Comparison of ENCODE assay signal across 9 mouse cellular contexts in the genomic region with DNA sequence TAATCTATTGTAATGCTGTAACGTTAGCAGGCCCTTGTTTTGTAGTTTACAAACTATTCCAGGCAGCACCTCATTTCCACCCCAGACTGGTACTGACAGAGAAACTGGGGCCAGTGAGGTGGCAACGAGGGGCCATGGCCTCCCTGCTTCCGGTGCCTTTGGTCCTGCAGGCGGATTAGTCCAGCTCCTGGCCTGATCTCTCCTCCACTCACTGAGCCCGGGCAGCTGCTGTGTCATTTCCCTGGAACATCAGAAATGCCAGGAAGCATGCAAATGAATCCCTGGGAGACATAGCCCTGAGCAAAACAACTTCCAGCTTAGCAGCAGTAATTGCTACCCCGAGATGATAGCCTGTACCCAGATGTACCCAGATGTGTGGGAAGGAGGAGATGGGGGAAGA. TPM values are rescaled to one million over a fixed set of nuclear protein-coding genes. Genes with fewer than 3 reads are reported as not detected.
A peak's percentile ranks its signal among the peaks of the same experiment; 100 is the strongest.
DNase-seq lines count a peak whose midpoint lies in the region; ATAC-seq and TF ChIP-seq lines count a peak whose summit lies in the region.
"Had no signal": no experiment of that assay in that cellular context is flagged by ENCODE, and none has a peak within 500 bp of the region (broad histone marks: within the 10 kb centered on the region; RNA-seq: fewer than 3 reads in every experiment).

No protein-coding gene starts in this region.

- H3K27ac ChIP-seq in forebrain, embryonic 10.5 days: peak overlapping the region; percentile 79
- 0 out of 2 replicates have a peak overlapping the region, but pooled peaks have one; percentile 17 for H3K27ac ChIP-seq in limb, embryonic 12.5 days
- H3K27ac ChIP-seq: macrophage had no signal

- no peak overlapping the region for H3K4me3 ChIP-seq in lung, adult 2 months (replicated peaks; ENCODE audit: extremely low read depth, low read depth, low read length)
- no peak overlapping the region for H3K4me3 ChIP-seq in forebrain, embryonic 10.5 days
- no peak overlapping the region for H3K4me3 ChIP-seq in limb, embryonic 12.5 days (replicated peaks)

- no peaks in the 10 kb centered on the region for H3K4me1 ChIP-seq in lung, adult 2 months (ENCODE audit: control insufficient read depth, insufficient read depth, low read length)
- H3K4me1 ChIP-seq in forebrain, embryonic 10.5 days: peaks cover 13% of the 10 kb centered on the region
- H3K4me1 ChIP-seq in limb, embryonic 12.5 days (replicated peaks): no peaks in the 10 kb centered on the region

- H3K36me3 ChIP-seq in forebrain, embryonic 10.5 days (replicated peaks): no peaks in the 10 kb centered on the region
- no peaks in the 10 kb centered on the region for H3K36me3 ChIP-seq in limb, embryonic 12.5 days

- no peak for ATAC-seq in limb, embryonic 12.5 days (ENCODE audit: insufficient number of reproducible peaks, insufficient read depth, low FRiP score, low TSS enrichment, low read depth)
- no peak for ATAC-seq in megakaryocyte, adult 5-6 weeks (ENCODE audit: poor library complexity, severe bottlenecking)

- no peaks in the 10 kb centered on the region for H3K9me3 ChIP-seq in forebrain, embryonic 10.5 days
- H3K9me3 ChIP-seq in limb, embryonic 12.5 days: no peaks in the 10 kb centered on the region

- H3K4me2 ChIP-seq in limb, embryonic 12.5 days: no peak overlapping the region

- TF ChIP-seq POLR2A in lung, adult 2 months (IDR thresholded peaks at IDR 0.05; ENCODE audit: borderline replicate concordance, extremely low read depth, low read depth, low read length): no peak

- H3K9ac ChIP-seq in limb, embryonic 12.5 days (replicated peaks): no peak overlapping the region

- peak; percentile 15 for DNase-seq in lung, postnatal 10 days
- DNase-seq in lung, adult 2 months: no peak
- DNase-seq in forebrain, embryonic 10.5 days (ENCODE audit: extremely low spot score, low spot score): no peak
- DNase-seq in spleen, postnatal 4 days (ENCODE audit: low spot score in 2 of 2): no peak
- DNase-seq in urinary bladder, postnatal 10 days (ENCODE audit: low spot score): no peak
- DNase-seq: thymus, adult 18-20 months had no signal

- 57% methylated on average over 6 of the region's 6 CpGs for WGBS in lung, adult 2 months
- 34% methylated on average over 6 of the region's 6 CpGs for WGBS in forebrain, embryonic 10.5 days
- WGBS in limb, embryonic 12.5 days: 22% methylated on average over 6 of the region's 6 CpGs

- H3K27me3 ChIP-seq in forebrain, embryonic 10.5 days (ENCODE audit: poor library complexity, severe bottlenecking): peaks cover 52% of the 10 kb centered on the region
- H3K27me3 ChIP-seq in limb, embryonic 12.5 days: peaks cover 34% of the 10 kb centered on the region

- no peak for TF ChIP-seq CTCF in lung, adult 2 months (IDR thresholded peaks at IDR 0.05; ENCODE audit: insufficient read depth, low read length)

RNA-seq across cellular contexts. Expression of gene Ercc6l, which starts 10.1 kb away (rescaled TPM):
- 0.17 and 0.20 TPM in 2 replicates for polyA plus RNA-seq in lung, adult 2 months (2012; rRNA removed)
- polyA plus RNA-seq in forebrain, embryonic 10.5 days (2016; fragmentation: Nextera tagmentation; extraction: Ambion mirVana): 24.9 and 25.9 TPM in 2 replicates
- polyA plus RNA-seq in limb, embryonic 12.5 days (2016; fragmentation: Nextera tagmentation; extraction: Ambion mirVana): 18.7 and 20.0 TPM in 2 replicates
- total RNA-seq in megakaryocyte, adult 5-6 weeks (2015): 22.7 and 26.9 TPM in 2 replicates
- total RNA-seq in megakaryocyte, adult 5-6 weeks (2017): 28.5 and 29.9 TPM in 2 replicates

RNA-seq across cellular contexts. Expression of gene Rps4x, which starts 22.2 kb away (rescaled TPM):
- 278 and 471 TPM in 2 replicates for polyA plus RNA-seq in lung, adult 2 months (2012; rRNA removed)
- 716 and 744 TPM in 2 replicates for polyA plus RNA-seq in forebrain, embryonic 10.5 days (2016; fragmentation: Nextera tagmentation; extraction: Ambion mirVana)
- polyA plus RNA-seq in limb, embryonic 12.5 days (2016; fragmentation: Nextera tagmentation; extraction: Ambion mirVana): 696 and 697 TPM in 2 replicates
- 2,519 and 2,672 TPM in 2 replicates for total RNA-seq in megakaryocyte, adult 5-6 weeks (2015)
- 1,532 and 1,544 TPM in 2 replicates for total RNA-seq in megakaryocyte, adult 5-6 weeks (2017)

RNA-seq across cellular contexts. Expression of gene Pin4, which starts 47.7 kb away (rescaled TPM):
- polyA plus RNA-seq in lung, adult 2 months (2012; rRNA removed): 0.96 and 1.1 TPM in 2 replicates
- polyA plus RNA-seq in forebrain, embryonic 10.5 days (2016; fragmentation: Nextera tagmentation; extraction: Ambion mirVana): 78.2 and 79.9 TPM in 2 replicates
- polyA plus RNA-seq in limb, embryonic 12.5 days (2016; fragmentation: Nextera tagmentation; extraction: Ambion mirVana): 69.9 and 73.6 TPM in 2 replicates
- total RNA-seq in megakaryocyte, adult 5-6 weeks (2015): 46.4 and 55.5 TPM in 2 replicates
- 105 and 116 TPM in 2 replicates for total RNA-seq in megakaryocyte, adult 5-6 weeks (2017)

Comparison
In these comparisons a context has a peak if more than half of its experiments do, and no peak if none do; other contexts are left out.
1. RNA of gene Ercc6l, which starts 10.1 kb away (polyA plus RNA-seq): 24.9 to 25.9 TPM in forebrain, embryonic 10.5 days and 18.7 to 20.0 TPM in limb, embryonic 12.5 days; 0.17 to 0.20 TPM in lung, adult 2 months; every median in the first group is over 10 times any median in the second.
2. RNA of gene Pin4, which starts 47.7 kb away (polyA plus RNA-seq): 78.2 to 79.9 TPM in forebrain, embryonic 10.5 days and 69.9 to 73.6 TPM in limb, embryonic 12.5 days; 0.96 to 1.1 TPM in lung, adult 2 months; every median in the first group is over 10 times any median in the second.